Mouse (Mus musculus): ENCODE measurements at regions not wholly inside any gene's neighbourhood (a gene's known extent, or its start where the extent isn't known, plus 50 kb on each side); places are given as distances from the start of the nearest gene placed in this dataset.

- TF ChIP-seq ZNF384 (IDR thresholded peaks at IDR 0.05; ENCODE audit: low read depth, low read length) (no peak), MAFK (IDR thresholded peaks at IDR 0.05; ENCODE audit: insufficient read depth, low read depth, low read length) (no peak), HCFC1 (IDR thresholded peaks at IDR 0.05; ENCODE audit: borderline replicate concordance, insufficient read depth, low read length) (no peak)
Measured at GRCm38 (mm10) chr7:40666625-40667024, 231.5 kb upstream of the Vstm2b start.
